Mouse (Mus musculus) Patski (cell line): ENCODE data around the gene Acox3. TPM values are rescaled to one million over a fixed set of nuclear protein-coding genes. Genes with fewer than 3 reads are reported as not detected.

ENCODE experiments used
- ATAC-seq: fragments of 100-300 bp; one replicate; pipeline ENCODE4 v1.8.0; 2021
- CTCF ChIA-PET: fragments of 350-600 bp; sonication (Branson Sonifier 250); formaldehyde crosslinking; loops from one replicate; lab custom pipeline; 2022; ENCODE audit warnings: inconsistent platforms; lab: Charles Lee
- POLR2A ChIA-PET: fragments of 350-600 bp; sonication (Branson Sonifier 250); formaldehyde crosslinking; loops from one replicate; lab custom pipeline; 2022; ENCODE audit warnings: antibody characterized with exemption, inconsistent platforms; lab: Charles Lee
- DNase-seq: peaks from one replicate; pipeline ENCODE4 v3.0.0-alpha.2; 2011; ENCODE audit warnings: low read depth, low spot score
- H3K27me3 ChIP-seq: fragments of 371-371 bp; one replicate; pipeline ENCODE4 v1.5.1; 2021
- CTCF ChIP-seq: fragments of 100-300 bp; IDR thresholded peaks from one replicate; pipeline ENCODE4 v1.5.1; 2021
- in situ Hi-C: fragments of 300-500 bp; cut with MboI; formaldehyde crosslinking; loops from 3 replicates; pipeline ENCODE4 v1.11.1; 2018; ENCODE audit warnings: low pct_unique_long_range_greater_than_20kb, mixed read lengths
- polyA plus RNA-seq: library from polyadenylated mRNA; unstranded; gene quantifications from one replicate; pipeline ENCODE4 v1.2.3, GENCODE M21; 2021

Acox3 gene
- polyA plus RNA-seq, 1 experiment from 2014 or later, result 44.7 TPM

GRCm38 (mm10) chr5:35623831-35624230 lies 41.0 kb downstream of the Acox3 start:
- ChIA-PET POLR2A (no interaction called here), CTCF (interaction anchor here (1.8 kb wide), 1 partner anchor 33 kb away, joined by 5 read pairs; no protein-coding TSS in a partner anchor)
- in situ Hi-C loops, result no loop called here

GRCm38 (mm10) chr5:35624751-35625239 lies 42.0 kb downstream of the Acox3 start:
- no peak for ATAC-seq
- DNase-seq, result no peak
- POLR2A ChIA-PET, result no interaction called here

More at GRCm38 (mm10) chr5:35623831-35624230, 41.0 kb downstream of the Acox3 start:
- ATAC-seq (no peak), DNase-seq (no peak)
- no peak for TF ChIP-seq CTCF
- H3K27me3 ChIP-seq, result no peaks in the 10 kb centered on the region

GRCm38 (mm10) chr5:35626408-35626807 lies 43.6 kb downstream of the Acox3 start:
- ATAC-seq (peak; percentile 45), DNase-seq (no peak)
- POLR2A ChIA-PET, result no interaction called here
- H3K27me3 ChIP-seq, result no peaks in the 10 kb centered on the region
- CTCF ChIA-PET, result interaction anchor here (1.3 to 1.9 kb wide), 5 partner anchors 9 to 31 kb away, joined by 3 to 8 read pairs (median 5); no protein-coding TSS in a partner anchor
- TF ChIP-seq CTCF, result no peak
- in situ Hi-C loops, result no loop called here

More at GRCm38 (mm10) chr5:35624751-35625239, 42.0 kb downstream of the Acox3 start:
- in situ Hi-C loops, result no loop called here
- CTCF ChIA-PET, result interaction anchor here (1.8 kb wide), 1 partner anchor 33 kb away, joined by 5 read pairs; no protein-coding TSS in a partner anchor
- no peak for TF ChIP-seq CTCF
- no peaks in the 10 kb centered on the region for H3K27me3 ChIP-seq

- POLR2A ChIA-PET, result no interaction called here
- CTCF ChIA-PET, result interaction anchor here (1.0 to 1.9 kb wide), 8 partner anchors 10 to 81 kb away, joined by 3 to 8 read pairs (median 4); no protein-coding TSS in a partner anchor
- no peaks in the 10 kb centered on the region for H3K27me3 ChIP-seq
- no peak for TF ChIP-seq CTCF
- in situ Hi-C loops, result no loop called here
- DNase-seq (no peak), ATAC-seq (no peak)
These were observed 44.5 kb downstream of the Acox3 start for GRCm38 (mm10) chr5:35627307-35627840.

- ATAC-seq (no peak), DNase-seq (no peak)
- in situ Hi-C loops, result no loop called here
- TF ChIP-seq CTCF, result no peak
- CTCF ChIA-PET, result interaction anchor here (1.5 kb wide), 1 partner anchor 47 kb away, joined by 3 read pairs; no protein-coding TSS in a partner anchor
- no peaks in the 10 kb centered on the region for H3K27me3 ChIP-seq
- POLR2A ChIA-PET, result no interaction called here
These were observed 45.8 kb downstream of the Acox3 start for GRCm38 (mm10) chr5:35628685-35629084.

GRCm38 (mm10) chr5:35629333-35629732 lies 46.5 kb downstream of the Acox3 start:
- ATAC-seq, result no peak
- DNase-seq, result no peak
- POLR2A ChIA-PET, result no interaction called here
- H3K27me3 ChIP-seq, result no peaks in the 10 kb centered on the region
- no peak for TF ChIP-seq CTCF
- in situ Hi-C loops, result no loop called here
- CTCF ChIA-PET, result interaction anchor here (1.5 to 2.3 kb wide), 3 partner anchors 12 to 46 kb away, joined by 3 to 10 read pairs (median 6); no protein-coding TSS in a partner anchor

GRCm38 (mm10) chr5:35630706-35631105 lies 47.9 kb downstream of the Acox3 start:
- H3K27me3 ChIP-seq, result no peaks in the 10 kb centered on the region
- no peak for ATAC-seq
- ChIA-PET POLR2A (interaction anchor here (0.6 to 0.7 kb wide), 2 partner anchors 13 to 78 kb away, joined by 3 to 4 read pairs; no protein-coding TSS in a partner anchor), CTCF (interaction anchor here (1.3 to 2.3 kb wide), 3 partner anchors 11 to 36 kb away, joined by 3 to 10 read pairs (median 6); no protein-coding TSS in a partner anchor)
- DNase-seq, result no peak
- in situ Hi-C loops, result no loop called here
- no peak for TF ChIP-seq CTCF

- TF ChIP-seq CTCF, result no peak
- no peaks in the 10 kb centered on the region for H3K27me3 ChIP-seq
- in situ Hi-C loops, result no loop called here
- DNase-seq (no peak), ATAC-seq (no peak)
- ChIA-PET POLR2A (no interaction called here), CTCF (interaction anchor here (1.3 to 2.3 kb wide), 3 partner anchors 10 to 36 kb away, joined by 3 to 10 read pairs (median 6); no protein-coding TSS in a partner anchor)
These were observed 48.4 kb downstream of the Acox3 start for GRCm38 (mm10) chr5:35631224-35631623.

GRCm38 (mm10) chr5:35631755-35632154 lies 48.9 kb downstream of the Acox3 start:
- in situ Hi-C loops, result no loop called here
- POLR2A ChIA-PET, result no interaction called here
- H3K27me3 ChIP-seq, result no peaks in the 10 kb centered on the region
- DNase-seq (no peak), ATAC-seq (no peak)
- CTCF ChIA-PET, result interaction anchor here (1.7 to 2.3 kb wide), 2 partner anchors 16 to 22 kb away, joined by 4 to 6 read pairs; no protein-coding TSS in a partner anchor
- no peak for TF ChIP-seq CTCF

- ChIA-PET POLR2A (no interaction called here), CTCF (interaction anchor here (1.7 kb wide), 1 partner anchor 23 kb away, joined by 4 read pairs; no protein-coding TSS in a partner anchor)
- no peak for DNase-seq
- ATAC-seq, result no peak
- TF ChIP-seq CTCF, result no peak
- no peaks in the 10 kb centered on the region for H3K27me3 ChIP-seq
- in situ Hi-C loops, result no loop called here
These were observed 50.0 kb downstream of the Acox3 start for GRCm38 (mm10) chr5:35632841-35633240.

- no peak for TF ChIP-seq CTCF
- no peaks in the 10 kb centered on the region for H3K27me3 ChIP-seq
- no peak for DNase-seq
- ChIA-PET POLR2A (no interaction called here), CTCF (interaction anchor here (1.0 to 1.9 kb wide), 3 partner anchors 15 to 43 kb away, joined by 3 to 5 read pairs (median 3); no protein-coding TSS in a partner anchor)
- no peak for ATAC-seq
- in situ Hi-C loops, result no loop called here
These were observed 53.2 kb downstream of the Acox3 start for GRCm38 (mm10) chr5:35636016-35636415.
